Mouse (Mus musculus) lung, postnatal 14 days (tissue): ENCODE results near the gene Gpc1.

Source experiments
- DNase-seq: peaks from one replicate; pipeline ENCODE4 v3.0.0; 2021

The Gpc1 gene

GRCm38 (mm10) chr1:92833987-92834706, 2.7 kb downstream of the Gpc1 start:
- peak; percentile 80 for DNase-seq

DNA sequence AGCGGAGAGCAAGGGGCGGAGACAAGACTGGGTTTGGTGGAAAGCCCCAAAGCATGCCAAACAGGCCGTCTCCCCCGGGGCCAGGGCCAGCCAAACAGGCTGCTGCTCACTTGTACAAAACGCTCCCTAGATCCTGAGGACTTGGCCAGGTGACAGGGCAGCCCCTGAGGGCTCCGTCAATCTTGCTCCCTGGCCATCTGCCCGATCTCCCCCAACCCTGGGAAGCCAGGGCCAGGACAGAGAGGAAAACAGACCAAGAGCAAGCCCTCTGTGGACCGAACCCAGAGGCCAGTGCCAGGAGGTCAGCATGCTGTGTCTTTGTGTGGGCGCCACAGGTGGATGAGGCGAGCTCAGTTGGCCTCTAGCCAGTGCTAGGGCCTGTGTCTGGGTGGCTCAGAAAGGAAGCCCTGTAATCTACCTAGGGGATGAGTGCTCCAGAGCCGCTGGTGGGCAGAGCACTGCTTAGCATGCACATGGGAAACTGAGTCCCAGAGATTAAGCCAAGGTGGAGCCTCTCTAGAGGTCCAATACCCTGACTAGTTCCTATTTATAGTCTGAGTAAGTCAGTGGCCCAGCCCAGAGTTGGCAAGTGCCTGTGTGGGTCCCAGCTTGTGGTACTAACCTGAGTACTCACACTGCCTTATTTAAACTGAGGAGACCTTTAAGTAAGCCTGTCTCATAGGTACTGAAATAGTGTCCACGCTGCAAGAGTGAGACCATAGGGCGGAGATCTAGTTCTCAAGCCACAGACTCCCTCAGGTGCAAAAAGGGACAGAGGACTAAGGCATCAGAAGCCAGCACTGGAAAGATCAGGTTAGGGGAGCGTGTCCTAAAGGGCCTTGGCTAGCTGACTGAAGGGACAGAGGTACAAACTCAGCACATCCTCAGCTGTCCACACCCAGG, 6.7 kb downstream of the Gpc1 start:
- DNase-seq = no peak

DNA sequence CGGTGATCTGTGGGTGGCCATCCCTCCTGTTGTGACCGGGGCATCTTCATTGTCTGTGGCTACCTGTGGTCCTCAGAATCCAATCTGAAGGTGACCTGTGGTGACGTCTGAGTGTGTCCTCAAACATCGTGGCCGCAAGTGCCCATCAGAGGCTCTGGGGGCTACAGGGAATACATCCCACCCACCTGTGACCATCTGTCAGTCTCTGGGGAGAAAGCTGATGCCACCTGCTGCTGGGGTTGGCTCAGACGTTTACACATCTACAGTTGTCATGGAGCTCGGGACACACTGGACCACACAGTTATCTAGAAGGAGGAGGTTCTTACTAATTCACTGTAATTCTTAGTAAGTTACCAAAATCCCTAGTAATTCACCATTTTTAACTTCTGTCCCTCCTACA, 7.8 kb downstream of the Gpc1 start:
- DNase-seq = no peak

DNA sequence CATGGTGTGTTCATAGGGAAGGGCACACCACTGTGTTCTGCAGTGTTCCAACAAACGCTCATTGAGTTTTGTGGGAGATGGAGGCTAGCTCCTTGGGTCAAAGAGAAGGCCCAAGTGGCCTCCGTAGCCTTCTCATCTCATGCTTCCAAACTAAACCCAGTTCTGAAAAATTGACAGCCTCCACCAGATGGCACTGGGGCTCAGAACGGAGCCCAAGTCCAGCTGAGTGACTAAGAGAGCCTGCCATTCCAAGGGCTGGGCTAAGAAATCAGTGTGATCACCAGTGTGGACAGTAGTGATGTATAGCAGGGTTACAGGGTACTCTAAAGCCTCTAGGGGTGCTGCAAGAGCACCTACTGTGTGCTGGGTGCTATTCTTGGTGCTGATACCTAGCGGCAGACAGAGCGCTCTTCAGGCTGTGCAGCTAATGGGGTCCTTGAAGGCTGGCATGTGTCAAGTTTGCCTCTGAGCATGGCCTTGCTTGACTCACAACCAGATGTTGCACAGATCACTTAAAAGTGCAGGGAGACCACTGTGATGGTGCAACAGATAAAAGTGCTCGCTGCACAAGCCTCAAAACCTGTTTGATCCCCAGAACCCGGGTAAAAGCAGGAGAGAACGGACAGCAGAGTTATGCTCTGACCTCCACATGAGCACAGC, 8.9 kb downstream of the Gpc1 start:
- DNase-seq = no peak

GRCm38 (mm10) chr1:92841427-92841826, 10.0 kb downstream of the Gpc1 start:
- DNase-seq = no peak

- no peak for DNase-seq
Measured at GRCm38 (mm10) chr1:92845889-92846288, 14.4 kb downstream of the Gpc1 start.

DNA sequence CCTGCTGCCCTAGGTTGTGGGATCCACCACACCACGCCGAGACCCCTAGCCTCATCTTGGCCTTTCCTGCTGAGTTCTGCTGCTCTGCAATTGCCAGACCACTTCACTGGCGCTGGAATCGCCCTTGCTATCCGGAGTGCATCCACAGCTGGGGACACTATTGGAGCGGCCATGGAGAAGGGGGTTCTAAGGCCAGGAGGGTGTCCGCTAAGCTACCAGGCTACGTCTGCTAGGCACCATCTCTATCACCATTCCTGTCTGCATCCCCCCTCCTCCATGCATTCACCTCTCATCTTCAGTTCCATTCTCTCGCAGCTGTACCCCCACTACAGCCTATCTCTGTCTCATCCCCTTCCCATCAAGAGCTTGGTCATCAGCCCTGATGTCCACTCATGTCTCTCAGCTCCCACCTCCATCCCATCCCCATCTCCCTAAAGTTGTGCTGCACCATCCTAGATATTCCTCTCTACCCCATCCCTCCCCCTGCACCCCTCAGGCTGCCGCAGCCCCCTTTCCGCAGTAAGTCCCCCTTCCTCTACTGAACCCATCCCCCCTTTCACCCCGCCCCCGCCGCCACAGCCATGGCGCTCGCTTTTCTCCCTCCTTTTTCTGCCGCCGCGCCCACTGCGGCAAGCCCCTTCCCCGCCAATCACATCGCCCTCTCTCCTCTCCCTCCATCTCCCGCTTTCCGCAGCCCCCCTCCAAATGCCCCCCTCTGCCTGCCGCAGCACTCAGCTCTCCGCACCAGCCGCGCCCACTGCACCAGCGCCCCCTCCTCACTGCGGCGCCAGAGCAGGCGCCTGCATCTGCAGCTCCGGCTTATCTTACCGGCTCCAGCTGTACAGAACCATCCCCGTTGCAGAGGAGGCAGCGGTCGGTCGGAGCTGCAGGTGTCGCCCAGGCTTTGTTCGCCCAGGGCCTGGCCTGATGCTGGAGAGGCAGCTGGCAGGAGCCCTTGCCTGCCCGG, 16.7 kb downstream of the Gpc1 start:
- DNase-seq = no peak

- no peak for DNase-seq
Measured at GRCm38 (mm10) chr1:92849491-92849890, 18.0 kb downstream of the Gpc1 start.

DNA sequence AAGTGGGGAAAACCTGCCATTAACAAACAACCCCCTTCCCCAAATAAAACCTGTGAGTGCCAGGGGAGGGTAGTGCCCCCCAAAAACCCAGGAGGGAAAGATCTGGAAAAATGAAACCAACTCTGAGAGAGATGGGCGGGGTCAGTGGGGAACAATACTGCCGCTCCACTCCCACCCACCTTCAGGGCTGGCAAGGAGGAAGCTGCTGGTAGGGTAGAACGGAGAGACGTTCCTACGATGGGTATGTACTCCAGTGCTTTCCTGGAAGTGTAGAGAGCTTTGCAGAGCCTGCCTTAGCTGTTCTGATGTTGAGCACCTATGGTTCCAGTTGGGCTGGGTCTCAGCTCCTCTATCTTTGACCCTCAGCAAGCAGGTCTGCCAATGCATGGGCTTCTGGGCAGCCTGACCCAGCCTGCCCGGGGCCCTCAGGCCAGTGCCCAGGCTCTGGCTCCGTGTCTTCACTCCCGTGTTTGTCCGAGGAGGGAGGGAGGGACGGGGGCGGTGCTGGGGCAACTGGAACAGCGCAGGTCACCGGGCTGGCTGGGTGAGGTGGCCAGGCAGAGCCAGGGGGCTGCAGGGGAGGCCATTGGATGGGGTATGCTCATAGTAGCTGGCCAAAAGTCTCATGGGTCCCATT, 18.6 kb downstream of the Gpc1 start:
- no peak for DNase-seq

DNA sequence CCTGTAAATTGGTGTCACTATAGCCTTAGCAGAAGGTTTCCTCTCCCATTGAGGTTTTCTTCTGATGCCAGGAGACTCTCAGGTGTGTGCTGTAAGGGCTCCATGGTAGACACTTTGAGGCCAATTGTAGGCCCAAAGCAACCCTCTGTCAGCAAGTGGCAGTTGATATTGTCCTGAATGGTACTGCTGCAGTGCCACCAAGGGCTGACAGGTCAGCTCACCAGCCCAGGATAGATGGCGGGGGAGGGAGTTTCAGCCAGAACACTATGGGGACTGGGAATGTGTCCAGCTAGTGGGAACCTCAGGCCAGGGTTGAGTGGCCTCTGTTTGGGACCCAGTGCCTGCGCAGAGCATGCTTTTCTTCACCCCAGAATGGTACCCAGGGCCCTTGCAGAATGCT, 21.0 kb downstream of the Gpc1 start:
- DNase-seq = no peak

DNA sequence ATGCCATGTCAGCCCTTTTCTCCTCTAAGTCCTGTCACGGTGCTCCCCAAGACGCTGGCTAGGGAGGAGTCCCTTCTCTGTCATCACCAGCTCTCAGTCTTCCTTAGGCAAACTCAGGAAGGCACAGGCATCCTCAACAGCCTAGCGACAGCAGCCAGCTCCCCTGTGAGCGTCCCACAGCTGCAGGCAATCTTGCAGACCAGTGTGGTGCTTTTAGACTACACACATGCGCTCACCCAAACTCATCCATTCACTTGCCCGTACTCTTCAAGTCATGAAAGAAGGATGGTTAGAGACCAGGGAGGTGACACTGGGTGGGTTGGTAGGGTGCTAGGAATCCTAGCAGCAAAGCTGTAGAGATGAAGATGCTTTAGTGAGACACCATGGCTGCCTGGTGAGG, 30.1 kb downstream of the Gpc1 start:
- DNase-seq = no peak

GRCm38 (mm10) chr1:92863268-92863667, 31.8 kb downstream of the Gpc1 start:
- DNase-seq = no peak

DNA sequence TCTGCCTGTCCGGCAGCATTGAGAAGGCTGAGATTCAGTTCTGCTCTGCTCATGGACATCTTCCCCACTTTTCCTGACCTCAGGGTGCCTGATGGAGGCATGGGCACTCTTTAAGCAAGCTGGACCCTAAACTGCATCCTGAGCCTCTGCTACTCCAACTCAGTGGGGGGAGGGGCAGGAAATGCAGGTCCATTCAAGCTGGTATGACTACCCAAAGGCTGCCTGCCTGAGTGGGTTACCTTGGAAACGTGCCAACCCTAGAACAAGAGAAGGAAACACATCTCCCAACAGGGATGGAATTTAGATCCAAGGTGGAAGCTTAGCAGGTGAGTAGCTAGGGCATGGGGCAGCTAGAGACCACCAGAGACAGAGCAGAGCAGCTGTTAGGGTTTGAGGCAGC, 34.7 kb downstream of the Gpc1 start:
- DNase-seq = no peak

GRCm38 (mm10) chr1:92869985-92870384, 38.5 kb downstream of the Gpc1 start:
- no peak for DNase-seq

GRCm38 (mm10) chr1:92872666-92873065, 41.2 kb downstream of the Gpc1 start:
- DNase-seq = no peak

DNA sequence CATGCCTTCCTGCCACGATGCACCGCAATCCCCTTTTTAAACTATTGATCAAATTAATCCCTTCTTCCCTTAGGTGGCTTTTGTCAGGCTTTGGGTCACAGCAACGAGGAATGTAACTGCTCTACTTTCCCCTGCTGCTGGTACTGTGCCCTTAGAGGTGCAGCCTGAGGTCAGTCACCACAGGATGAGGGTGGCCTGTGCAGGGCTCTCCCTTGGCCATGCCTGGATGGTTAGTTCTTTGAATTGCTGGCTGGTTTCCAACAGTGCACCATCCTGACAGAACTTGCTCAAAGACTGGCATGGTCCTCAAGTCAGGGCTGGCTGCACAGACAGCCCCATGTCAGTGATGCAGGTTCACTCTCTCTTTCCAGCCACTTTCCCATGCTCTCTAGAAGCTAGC, 42.6 kb downstream of the Gpc1 start:
- no peak for DNase-seq

- no peak for DNase-seq
Measured at GRCm38 (mm10) chr1:92875360-92876111, 44.1 kb downstream of the Gpc1 start.

GRCm38 (mm10) chr1:92877431-92877978, 46.1 kb downstream of the Gpc1 start:
- no peak for DNase-seq

DNA sequence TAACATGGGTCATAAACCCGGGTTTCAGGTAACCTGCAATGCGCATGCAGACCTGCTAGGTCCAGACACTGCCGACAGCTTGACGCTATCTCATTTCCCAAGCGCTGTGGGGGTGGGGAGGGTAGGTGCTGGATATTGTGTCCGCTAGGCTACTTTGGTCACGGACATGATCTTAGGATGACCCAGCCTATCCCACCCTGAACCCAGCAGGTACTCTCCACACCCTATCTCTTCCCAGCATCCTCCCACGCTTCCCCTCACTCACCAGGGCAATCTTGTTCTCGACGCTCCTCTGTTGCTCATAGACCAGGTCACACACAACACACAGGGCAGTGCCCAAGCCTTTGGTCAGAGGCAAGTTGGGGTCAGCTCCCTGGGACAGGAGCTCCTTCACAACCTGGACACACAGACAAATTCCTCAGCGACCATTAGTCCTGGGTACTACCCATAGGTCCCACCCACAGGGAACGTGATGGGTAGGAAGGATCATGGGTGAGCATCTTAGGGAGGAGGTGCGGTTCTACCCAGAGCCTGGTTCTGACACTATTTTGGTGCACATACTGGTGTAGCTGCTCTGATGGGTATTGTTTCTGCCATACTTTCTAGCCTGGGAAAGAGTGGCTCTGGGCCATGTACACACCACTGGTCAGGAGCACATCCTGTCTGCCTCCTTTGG, 46.8 kb downstream of the Gpc1 start:
- DNase-seq = no peak

DNA sequence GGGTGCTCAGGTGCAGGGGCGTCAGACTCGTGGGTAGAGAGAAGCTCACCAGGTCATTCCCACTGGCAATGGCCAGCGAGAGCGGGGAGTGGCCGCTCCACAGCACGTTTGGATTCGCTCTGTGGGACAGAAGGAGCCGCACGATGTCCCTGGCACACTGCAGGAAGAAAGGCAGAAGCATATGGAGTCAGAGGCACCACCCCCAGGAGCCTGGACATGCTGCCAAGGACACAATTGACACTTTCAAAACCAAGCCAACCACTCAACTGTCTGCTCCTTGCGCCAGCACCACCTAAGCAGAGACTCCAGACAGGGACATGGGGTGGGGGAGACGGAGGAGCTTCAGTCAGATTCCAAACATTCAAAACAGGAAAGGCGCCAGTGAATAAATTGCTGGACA, 47.8 kb downstream of the Gpc1 start:
- no peak for DNase-seq
